Mouse (Mus musculus): ENCODE measurements at regions not wholly inside any gene's neighbourhood (a gene's known extent, or its start where the extent isn't known, plus 50 kb on each side); places are given as distances from the start of the nearest gene placed in this dataset.

GRCm38 (mm10) chr8:91952981-91953380, 151.1 kb upstream of the Irx3 start:
- Histone ChIP-seq H3K4me3 (ENCODE audit: low read depth, low read length) (no peak overlapping the region), H3K36me3 (ENCODE audit: insufficient read depth, low read length) (no peaks in the 10 kb centered on the region), H3K4me1 (ENCODE audit: insufficient read depth, low read length) (no peaks in the 10 kb centered on the region), H3K9me3 (ENCODE audit: low read length) (no peaks in the 10 kb centered on the region), H3K9ac (replicated peaks; ENCODE audit: low read length, poor library complexity, severe bottlenecking) (no peak overlapping the region), H3K27ac (ENCODE audit: low read depth, low read length) (no peak overlapping the region), H3K27me3 (ENCODE audit: insufficient read depth, low read length) (no peaks in the 10 kb centered on the region), H3K4me2 (ENCODE audit: low read depth, low read length, poor library complexity, severe bottlenecking) (no peak overlapping the region)
- no peak for TF ChIP-seq CTCF (IDR thresholded peaks at IDR 0.05)
- DNase-seq (ENCODE audit: low spot score) (no peak), ATAC-seq (ENCODE audit: low FRiP score) (no peak)
- 83% methylated on average over 4 of the region's 4 CpGs for WGBS

GRCm38 (mm10) chr8:91949110-91949509, 147.2 kb upstream of the Irx3 start:
- no peak overlapping the region for H3K9ac ChIP-seq (replicated peaks; ENCODE audit: low read length, poor library complexity, severe bottlenecking)
- no peak for ATAC-seq (ENCODE audit: low FRiP score)
- no peak overlapping the region for H3K27ac ChIP-seq (ENCODE audit: low read depth, low read length)
- no peak overlapping the region for H3K4me3 ChIP-seq (ENCODE audit: low read depth, low read length)
- H3K4me1 ChIP-seq (ENCODE audit: insufficient read depth, low read length), result no peaks in the 10 kb centered on the region
- no peaks in the 10 kb centered on the region for H3K36me3 ChIP-seq (ENCODE audit: insufficient read depth, low read length)
- H3K27me3 ChIP-seq (ENCODE audit: insufficient read depth, low read length), result 0 out of 2 replicates have a peak, but pooled peaks cover 4% of the 10 kb centered on the region
- TF ChIP-seq CTCF (IDR thresholded peaks at IDR 0.05), result no peak
- no peak overlapping the region for H3K4me2 ChIP-seq (ENCODE audit: low read depth, low read length, poor library complexity, severe bottlenecking)
- 76% methylated on average over 9 of the region's 9 CpGs for WGBS
- no peak for DNase-seq (ENCODE audit: low spot score)
- no peaks in the 10 kb centered on the region for H3K9me3 ChIP-seq (ENCODE audit: low read length)

GRCm38 (mm10) chr8:91948173-91948940, 146.5 kb upstream of the Irx3 start:
- H3K36me3 ChIP-seq (ENCODE audit: insufficient read depth, low read length), result no peaks in the 10 kb centered on the region
- H3K27me3 ChIP-seq (ENCODE audit: insufficient read depth, low read length), result 0 out of 2 replicates have a peak, but pooled peaks cover 4% of the 10 kb centered on the region
- H3K9ac ChIP-seq (replicated peaks; ENCODE audit: low read length, poor library complexity, severe bottlenecking), result no peak overlapping the region
- no peak overlapping the region for H3K27ac ChIP-seq (ENCODE audit: low read depth, low read length)
- TF ChIP-seq CTCF (IDR thresholded peaks at IDR 0.05), result no peak
- no peak overlapping the region for H3K4me3 ChIP-seq (ENCODE audit: low read depth, low read length)
- no peak for ATAC-seq (ENCODE audit: low FRiP score)
- no peak overlapping the region for H3K4me2 ChIP-seq (ENCODE audit: low read depth, low read length, poor library complexity, severe bottlenecking)
- DNase-seq (ENCODE audit: low spot score), result no peak
- 55% methylated on average over 18 of the region's 18 CpGs for WGBS
- no peaks in the 10 kb centered on the region for H3K9me3 ChIP-seq (ENCODE audit: low read length)
- no peaks in the 10 kb centered on the region for H3K4me1 ChIP-seq (ENCODE audit: insufficient read depth, low read length)

GRCm38 (mm10) chr8:91941005-91941404, 139.1 kb upstream of the Irx3 start:
- WGBS, result 41% methylated on average over 5 of the region's 5 CpGs
- no peak for DNase-seq (ENCODE audit: low spot score)
- Histone ChIP-seq H3K36me3 (ENCODE audit: insufficient read depth, low read length) (no peaks in the 10 kb centered on the region), H3K9me3 (ENCODE audit: low read length) (no peaks in the 10 kb centered on the region), H3K27me3 (ENCODE audit: insufficient read depth, low read length) (peaks cover 2% of the 10 kb centered on the region; the same call in 1 of the 2 replicates), H3K4me2 (ENCODE audit: low read depth, low read length, poor library complexity, severe bottlenecking) (no peak overlapping the region), H3K4me1 (ENCODE audit: insufficient read depth, low read length) (no peaks in the 10 kb centered on the region), H3K9ac (replicated peaks; ENCODE audit: low read length, poor library complexity, severe bottlenecking) (no peak overlapping the region), H3K4me3 (ENCODE audit: low read depth, low read length) (no peak overlapping the region), H3K27ac (ENCODE audit: low read depth, low read length) (no peak overlapping the region)
- TF ChIP-seq CTCF (IDR thresholded peaks at IDR 0.05), result no peak
- no peak for ATAC-seq (ENCODE audit: low FRiP score)

GRCm38 (mm10) chr8:91937227-91937626, 135.4 kb upstream of the Irx3 start:
- WGBS, result 61% methylated on average over 2 of the region's 2 CpGs
- Histone ChIP-seq H3K4me2 (ENCODE audit: low read depth, low read length, poor library complexity, severe bottlenecking) (no peak overlapping the region), H3K4me1 (ENCODE audit: insufficient read depth, low read length) (no peaks in the 10 kb centered on the region), H3K27me3 (ENCODE audit: insufficient read depth, low read length) (no peaks in the 10 kb centered on the region; the same call in 1 of the 2 replicates), H3K36me3 (ENCODE audit: insufficient read depth, low read length) (no peaks in the 10 kb centered on the region), H3K27ac (ENCODE audit: low read depth, low read length) (no peak overlapping the region), H3K4me3 (ENCODE audit: low read depth, low read length) (no peak overlapping the region), H3K9ac (replicated peaks; ENCODE audit: low read length, poor library complexity, severe bottlenecking) (no peak overlapping the region), H3K9me3 (ENCODE audit: low read length) (no peaks in the 10 kb centered on the region)
- no peak for ATAC-seq (ENCODE audit: low FRiP score)
- 0 out of 2 replicates have a peak, but pooled peaks have one; percentile 14 for TF ChIP-seq CTCF (IDR thresholded peaks at IDR 0.05)
- DNase-seq (ENCODE audit: low spot score), result no peak

- H3K27me3 ChIP-seq (ENCODE audit: insufficient read depth, low read length), result no peaks in the 10 kb centered on the region; the same call in 1 of the 2 replicates
- no peak overlapping the region for H3K27ac ChIP-seq (ENCODE audit: low read depth, low read length)
- DNase-seq (ENCODE audit: low spot score) (no peak), ATAC-seq (ENCODE audit: low FRiP score) (no peak)
- no peaks in the 10 kb centered on the region for H3K9me3 ChIP-seq (ENCODE audit: low read length)
- 81% methylated on average over 4 of the region's 4 CpGs for WGBS
- no peaks in the 10 kb centered on the region for H3K4me1 ChIP-seq (ENCODE audit: insufficient read depth, low read length)
- TF ChIP-seq CTCF (IDR thresholded peaks at IDR 0.05), result no peak
- H3K36me3 ChIP-seq (ENCODE audit: insufficient read depth, low read length), result no peaks in the 10 kb centered on the region
- H3K4me3 ChIP-seq (ENCODE audit: low read depth, low read length), result no peak overlapping the region
- no peak overlapping the region for H3K9ac ChIP-seq (replicated peaks; ENCODE audit: low read length, poor library complexity, severe bottlenecking)
- no peak overlapping the region for H3K4me2 ChIP-seq (ENCODE audit: low read depth, low read length, poor library complexity, severe bottlenecking)
Measured at GRCm38 (mm10) chr8:91930520-91930919, 128.7 kb upstream of the Irx3 start.

All from midbrain, postnatal 0 days (tissue).